Mouse (Mus musculus) gastrocnemius, postnatal 25 days (tissue): ENCODE results near the gene Nkx2-5. TPM values are rescaled to one million over a fixed set of nuclear protein-coding genes. Genes with fewer than 3 reads are reported as not detected.

Experiments used
- DNase-seq: peaks from one replicate; pipeline ENCODE4 v3.0.0; 2022
- total RNA-seq, 2 experiments: library from RNA; stranded (reverse); gene quantifications; 1 replicate in 1 of 2; 2 replicates in 1 of 2; pipeline ENCODE4 v1.2.3; 2021

Gene Nkx2-5
- total RNA-seq, 2 experiments from 2014 or later = not detected

DNA sequence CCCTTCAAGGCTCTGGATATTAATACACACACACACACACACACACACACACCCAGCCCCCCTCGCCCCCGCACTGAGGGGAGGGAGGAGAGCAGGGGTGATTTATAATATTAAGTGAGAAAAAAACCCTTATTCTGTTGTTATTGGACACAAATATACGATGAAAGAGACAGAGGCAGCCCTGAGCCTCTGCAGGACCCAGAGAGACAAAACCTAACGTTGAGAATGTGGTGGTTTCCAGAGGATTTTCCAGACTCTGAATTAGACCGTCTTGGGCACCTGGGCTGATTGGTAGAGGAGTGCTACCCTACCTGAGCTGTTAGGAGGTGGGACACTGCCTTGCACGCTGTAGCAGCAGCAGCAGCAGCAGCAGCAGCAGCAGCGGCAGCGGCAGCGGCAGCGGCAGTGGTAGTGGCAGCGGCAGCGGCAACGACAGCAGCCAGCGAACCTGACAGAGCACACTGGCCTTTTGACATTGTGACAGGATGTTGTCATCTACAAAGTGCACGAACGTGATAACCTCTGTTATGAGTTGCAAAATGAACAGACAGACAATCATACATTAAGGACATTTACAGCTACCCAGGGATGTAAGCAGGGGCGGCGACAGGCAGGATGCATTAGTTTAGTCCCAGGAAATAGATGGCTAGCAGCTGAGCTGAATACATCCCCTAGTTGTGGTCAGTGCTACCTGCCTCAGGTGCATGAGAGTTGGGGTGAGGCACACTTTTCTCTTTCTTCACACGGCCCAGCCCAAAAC is 7.8 kb downstream of the Nkx2-5 start:
- DNase-seq = no peak

GRCm38 (mm10) chr17:26836377-26836776 is 8.4 kb downstream of the Nkx2-5 start:
- no peak for DNase-seq

DNA sequence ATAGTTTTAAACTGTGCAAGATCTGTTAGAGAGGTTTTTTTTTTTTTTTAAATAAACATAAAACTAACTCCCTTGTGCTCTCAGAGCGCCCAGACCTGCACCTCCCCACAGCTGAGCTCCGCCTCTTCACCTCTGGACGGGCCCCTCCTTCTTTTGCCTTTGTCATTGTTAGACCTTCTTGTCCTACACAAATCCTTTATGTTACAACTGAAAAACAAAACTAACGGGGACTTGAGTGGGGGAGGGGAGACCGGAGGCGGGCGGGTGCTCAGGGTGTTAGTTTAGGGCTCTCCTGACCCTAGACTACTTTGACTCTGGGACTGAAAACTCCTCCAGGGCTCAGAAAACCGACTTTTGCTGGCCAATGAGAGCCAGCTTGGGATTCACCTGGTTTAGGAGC is 8.9 kb downstream of the Nkx2-5 start:
- DNase-seq = no peak

- no peak for DNase-seq
Measured at GRCm38 (mm10) chr17:26834966-26835755, 9.6 kb downstream of the Nkx2-5 start.

- no peak for DNase-seq
Measured at GRCm38 (mm10) chr17:26834302-26834965, 10.4 kb downstream of the Nkx2-5 start.

DNA sequence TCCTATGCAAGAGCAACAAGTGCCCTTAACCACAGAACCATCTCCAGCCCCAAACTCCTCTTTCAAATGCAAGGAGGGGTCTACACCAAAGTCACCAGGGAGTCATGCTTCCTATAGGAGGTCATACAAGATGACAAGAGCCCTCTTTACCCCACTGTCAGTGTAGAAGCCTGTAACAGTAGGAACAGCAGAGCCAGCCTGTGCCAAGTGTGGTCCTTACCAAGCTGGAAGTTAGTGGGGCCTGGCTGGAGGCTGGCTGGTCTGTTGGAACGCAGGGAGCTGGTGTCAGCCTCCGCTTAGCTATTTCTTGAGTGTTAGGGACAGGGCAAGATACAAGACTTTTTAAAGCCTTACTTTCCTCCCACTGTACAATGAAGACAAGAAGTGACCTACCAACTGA is 11.0 kb downstream of the Nkx2-5 start:
- DNase-seq = no peak

DNA sequence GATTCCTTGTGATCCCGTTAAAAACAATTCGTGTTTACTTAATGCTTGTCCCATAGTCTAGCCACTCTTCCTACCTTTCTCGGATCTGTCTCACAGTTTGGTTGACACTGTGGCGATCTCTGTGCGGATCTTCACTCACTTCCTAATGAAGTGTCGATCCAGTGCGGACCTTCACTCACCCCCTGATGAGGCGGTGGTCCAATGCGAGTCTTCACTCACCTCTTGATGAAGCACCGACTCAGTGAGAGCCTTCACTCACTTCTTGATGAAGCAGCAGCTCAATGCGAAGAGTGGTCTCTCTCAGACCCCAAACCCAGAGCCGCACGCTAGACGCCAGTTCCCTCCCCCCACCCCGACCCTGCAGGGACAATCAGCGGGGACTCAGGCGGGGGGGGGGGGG is 18.7 kb downstream of the Nkx2-5 start:
- no peak for DNase-seq

GRCm38 (mm10) chr17:26817776-26818175 is 27.0 kb downstream of the Nkx2-5 start:
- DNase-seq = no peak

DNA sequence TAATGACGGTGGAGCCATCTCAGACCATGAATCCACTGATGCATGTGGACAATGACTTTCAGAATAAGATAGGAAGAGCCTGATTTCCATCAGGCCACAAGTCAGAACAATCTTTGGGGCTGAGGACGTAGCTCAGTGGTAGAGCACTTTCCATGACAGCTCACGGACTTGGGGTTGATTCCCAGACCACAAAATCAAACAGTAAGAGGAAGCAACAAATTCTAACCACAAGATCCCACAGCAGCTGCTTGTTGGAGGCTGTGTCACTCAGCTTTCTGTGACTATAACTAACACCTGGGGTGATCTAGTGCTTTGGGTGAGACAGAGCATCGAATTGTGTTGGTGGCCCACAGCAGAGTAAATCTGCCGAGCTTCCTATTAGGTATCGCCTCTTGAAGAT is 28.0 kb downstream of the Nkx2-5 start:
- no peak for DNase-seq

- no peak for DNase-seq
Measured at GRCm38 (mm10) chr17:26813497-26813896, 31.3 kb downstream of the Nkx2-5 start.

- no peak for DNase-seq
Measured at GRCm38 (mm10) chr17:26812607-26813006, 32.2 kb downstream of the Nkx2-5 start.

DNA sequence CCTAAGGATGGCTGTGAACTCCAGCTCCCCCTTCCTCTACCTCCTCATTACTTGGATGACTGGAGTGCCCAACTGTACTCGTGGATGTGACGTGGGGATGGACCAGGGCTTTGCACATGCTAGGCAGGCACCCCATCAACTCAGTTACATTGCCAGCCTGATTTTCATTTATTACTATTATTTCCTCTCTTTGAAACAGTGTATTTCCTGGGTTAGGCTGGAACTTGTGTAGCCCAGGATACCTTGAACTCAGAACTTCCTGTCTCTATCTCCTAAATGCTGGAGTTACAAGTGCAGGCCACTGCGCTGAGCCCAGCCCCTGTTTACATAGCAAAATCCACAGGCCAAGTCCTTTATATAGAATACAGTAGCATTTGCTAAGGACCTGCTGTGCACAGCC is 41.9 kb downstream of the Nkx2-5 start:
- DNase-seq = no peak

- no peak for DNase-seq
Measured at GRCm38 (mm10) chr17:26797379-26798128, 47.3 kb downstream of the Nkx2-5 start.

- no peak for DNase-seq
Measured at GRCm38 (mm10) chr17:26795386-26795785, 49.4 kb downstream of the Nkx2-5 start.

DNA sequence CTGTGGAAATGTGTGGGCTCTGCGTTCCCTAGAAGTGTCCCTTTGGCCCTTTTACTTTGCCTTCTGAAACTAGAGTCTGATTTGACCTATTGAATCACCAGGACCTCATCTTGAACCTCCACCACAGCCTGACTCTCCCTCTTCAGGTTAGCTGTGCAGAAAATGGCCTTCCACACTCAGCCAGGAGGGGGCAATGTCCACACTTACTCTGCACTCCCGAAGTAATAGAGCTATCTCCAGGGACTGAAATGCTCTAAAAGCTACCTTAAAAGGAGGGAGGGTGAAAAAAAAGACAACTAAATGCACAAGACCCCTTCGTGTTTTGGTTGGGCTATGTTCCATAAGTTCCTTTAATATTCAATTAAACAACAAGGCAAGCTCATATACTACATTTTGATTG is 50.1 kb downstream of the Nkx2-5 start:
- DNase-seq = peak; percentile 22

GRCm38 (mm10) chr17:26793068-26793765 is 51.6 kb downstream of the Nkx2-5 start:
- DNase-seq = no peak

DNA sequence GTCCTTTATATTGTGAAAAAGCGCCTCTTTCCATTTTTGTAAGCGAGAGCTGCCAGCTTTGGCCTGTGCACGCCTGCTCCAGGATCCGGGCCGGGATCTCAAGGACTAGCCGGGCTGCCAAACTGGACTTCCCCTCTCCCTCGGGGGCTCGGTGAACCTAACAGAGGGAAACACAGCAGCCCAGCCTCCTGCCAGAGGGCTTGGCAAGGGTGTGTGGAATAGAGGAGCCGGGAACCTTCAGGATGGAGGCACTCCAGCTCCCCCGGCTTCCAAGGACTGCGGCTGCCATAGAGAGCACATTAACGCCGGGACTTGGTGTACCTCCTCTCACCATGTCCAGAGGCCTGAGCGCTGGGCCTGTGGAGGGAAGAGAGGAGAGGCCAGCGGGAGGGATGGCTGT is 52.7 kb downstream of the Nkx2-5 start:
- peak; percentile 76 for DNase-seq

DNA sequence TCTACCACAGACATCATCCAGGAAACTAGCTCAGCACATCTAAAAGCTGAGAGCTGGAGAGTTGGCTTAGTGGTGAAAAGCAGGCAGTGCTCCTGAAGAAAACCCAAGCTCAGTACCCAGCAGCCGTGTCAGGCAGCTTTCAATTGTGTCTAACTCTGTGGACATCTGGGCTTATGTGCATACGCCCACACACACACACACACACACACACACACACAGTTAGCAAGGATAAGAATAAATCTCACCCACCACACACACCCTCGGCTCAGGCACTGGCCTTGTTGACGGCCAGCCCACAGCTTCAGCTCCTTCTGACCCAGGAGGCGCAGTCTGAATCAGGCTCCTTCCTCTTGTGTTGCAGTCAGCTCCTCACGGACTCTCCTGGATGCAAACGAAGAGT is 53.2 kb downstream of the Nkx2-5 start:
- no peak for DNase-seq

DNA sequence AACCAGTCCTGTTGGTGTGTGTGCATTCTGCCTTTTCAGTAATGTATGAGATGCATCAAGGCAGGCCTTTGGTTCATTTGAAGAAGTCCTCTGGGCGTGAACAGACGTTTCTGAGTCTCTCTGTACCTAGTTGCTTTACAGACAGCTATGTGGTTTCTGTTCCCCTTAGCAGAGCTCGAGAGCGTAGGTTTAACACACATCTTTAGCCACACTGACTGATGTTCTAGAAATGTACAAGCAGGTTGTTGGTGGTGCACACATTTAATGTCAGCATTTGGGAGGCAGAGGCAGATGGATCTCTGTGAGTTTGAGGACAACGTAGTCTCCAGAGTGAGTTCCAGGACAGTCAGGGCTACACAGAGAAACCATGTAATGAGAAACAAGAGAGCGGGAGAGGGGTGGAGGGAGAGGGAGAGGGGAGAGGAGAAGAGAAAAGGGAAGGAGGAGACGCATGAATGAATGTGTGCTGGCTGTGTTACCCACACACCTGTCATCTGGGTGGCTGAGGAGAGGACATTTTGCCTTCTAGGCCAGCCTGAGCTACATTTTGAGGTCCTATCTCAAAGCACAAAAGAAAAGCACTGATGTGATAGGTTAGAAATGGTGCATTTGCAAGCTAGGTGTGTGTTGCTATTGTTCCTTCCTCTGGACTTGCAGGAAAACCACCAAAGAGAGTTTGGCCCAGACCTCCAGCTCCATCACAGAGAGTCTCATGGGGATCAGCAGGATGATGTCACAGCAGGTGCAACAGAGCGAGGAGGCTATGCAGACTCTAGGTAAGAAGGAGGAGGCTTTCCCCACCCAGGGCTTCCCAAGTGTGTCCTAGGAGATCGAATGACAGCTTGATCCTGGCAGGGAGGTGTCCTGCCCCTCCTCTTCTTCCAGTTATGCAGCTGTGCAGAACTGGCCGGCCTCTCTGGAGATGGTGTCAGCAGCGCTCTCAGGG is 54.3 kb downstream of the Nkx2-5 start:
- no peak for DNase-seq

DNA sequence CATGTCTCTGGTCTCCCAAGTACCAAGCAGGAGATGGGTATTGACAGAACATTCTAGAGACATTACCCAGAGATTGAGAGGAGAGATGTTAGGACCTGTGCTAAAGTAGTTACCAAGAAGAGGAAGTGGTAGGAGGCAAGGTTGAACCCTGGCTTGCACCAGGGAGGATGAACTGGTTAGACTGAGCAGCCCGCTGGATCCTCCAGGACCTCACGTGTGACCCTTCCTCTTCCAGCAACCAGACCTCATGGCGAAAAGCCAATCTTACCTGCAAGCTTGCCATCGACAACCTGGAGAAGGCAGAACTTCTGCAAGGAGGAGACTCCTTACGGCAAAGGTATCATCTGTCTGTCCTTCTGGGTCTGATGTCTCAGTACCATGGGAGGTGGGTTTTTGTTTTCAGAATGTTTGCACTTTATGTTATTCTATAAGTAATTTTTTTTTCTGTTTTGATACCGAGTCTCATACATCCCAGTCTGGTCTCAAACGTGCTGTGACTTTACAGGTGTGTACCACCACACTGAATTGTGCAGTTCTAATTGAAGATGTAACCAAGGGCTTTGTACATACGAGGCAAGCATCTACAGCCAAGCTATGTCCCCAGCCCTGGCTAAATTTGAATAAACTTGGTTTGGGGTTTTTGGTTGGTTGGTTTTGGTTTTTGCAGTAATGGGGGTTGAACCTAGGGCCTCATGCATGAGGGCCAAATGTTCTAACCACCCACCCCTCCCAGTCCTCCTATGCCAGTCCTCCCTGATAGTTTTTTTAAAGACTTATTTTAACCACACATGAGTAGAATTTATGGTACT is 55.1 kb downstream of the Nkx2-5 start:
- no peak for DNase-seq
